Mouse (Mus musculus) cerebellum, adult (tissue): ENCODE data around the gene Aox4.

Source experiments
- ATAC-seq: cut with Nextera tagmentation; 2 replicates; pipeline ENCODE4 v1.9.2; 2017; ENCODE audit warnings: mild to moderate bottlenecking, moderate library complexity, mixed read lengths; ENCODE audit not compliant: insufficient number of reproducible peaks, low FRiP score, low TSS enrichment

Gene Aox4

GRCm38 (mm10) chr1:58210203-58210602, at the start of gene Aox4:
Gene Aox4, plus strand, starts transcription at chr1:58210397.
- ATAC-seq = no peak

DNA sequence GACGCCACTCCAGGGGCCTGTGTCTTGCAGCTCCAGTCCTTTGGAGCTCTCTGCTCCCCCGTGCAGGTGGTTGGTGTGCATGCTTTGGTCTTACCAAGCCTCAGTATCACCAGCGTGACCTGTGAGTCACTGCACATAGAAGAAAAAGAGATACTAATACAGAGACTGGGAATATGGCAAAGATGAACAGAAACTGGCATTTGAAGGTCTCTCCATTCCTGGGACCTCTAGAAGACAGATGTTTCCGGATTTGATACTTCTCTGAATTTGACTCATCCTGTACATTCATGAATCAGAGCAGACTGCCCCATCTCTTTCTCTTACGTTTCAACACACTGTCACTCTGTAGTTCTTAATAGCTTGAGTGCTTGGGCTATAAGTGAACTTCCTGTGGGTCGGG, 40.3 kb upstream of the Aox4 start:
- ATAC-seq = no peak

DNA sequence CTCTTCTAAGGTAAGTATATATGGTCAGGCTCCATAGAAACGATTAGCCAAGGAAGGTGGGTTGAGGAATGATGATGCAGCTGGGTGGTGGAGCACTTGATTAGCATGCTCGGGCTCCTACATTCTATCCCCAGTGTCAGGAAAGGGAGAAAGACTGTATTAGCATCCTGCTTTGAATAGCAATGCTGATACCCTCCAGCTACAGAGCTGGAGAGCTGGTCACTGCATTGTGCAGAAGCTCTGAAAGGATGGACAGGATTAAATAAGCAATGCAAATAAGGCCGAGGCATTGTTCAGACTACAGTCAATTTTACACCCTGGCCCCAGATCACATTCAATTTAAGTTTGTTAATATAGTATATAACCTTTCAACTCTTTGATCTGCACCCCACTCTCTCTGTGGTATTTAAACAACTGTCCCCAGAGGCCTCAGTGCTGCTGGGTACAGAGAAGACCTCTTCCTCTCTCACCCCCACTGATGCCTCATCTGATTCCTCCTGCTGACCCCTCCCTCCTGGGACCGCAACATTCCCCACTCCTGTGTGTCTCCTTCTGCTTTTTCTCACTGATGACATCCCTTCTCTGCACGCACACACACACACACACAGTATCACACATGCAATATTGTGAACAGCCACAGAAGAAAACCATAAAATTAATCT, 21.6 kb upstream of the Aox4 start:
- no peak for ATAC-seq

- ATAC-seq = no peak
Measured at GRCm38 (mm10) chr1:58194317-58194716, 15.9 kb upstream of the Aox4 start.

GRCm38 (mm10) chr1:58194988-58195387, 15.2 kb upstream of the Aox4 start:
- ATAC-seq = no peak

GRCm38 (mm10) chr1:58195541-58195940, 14.7 kb upstream of the Aox4 start:
- no peak for ATAC-seq

DNA sequence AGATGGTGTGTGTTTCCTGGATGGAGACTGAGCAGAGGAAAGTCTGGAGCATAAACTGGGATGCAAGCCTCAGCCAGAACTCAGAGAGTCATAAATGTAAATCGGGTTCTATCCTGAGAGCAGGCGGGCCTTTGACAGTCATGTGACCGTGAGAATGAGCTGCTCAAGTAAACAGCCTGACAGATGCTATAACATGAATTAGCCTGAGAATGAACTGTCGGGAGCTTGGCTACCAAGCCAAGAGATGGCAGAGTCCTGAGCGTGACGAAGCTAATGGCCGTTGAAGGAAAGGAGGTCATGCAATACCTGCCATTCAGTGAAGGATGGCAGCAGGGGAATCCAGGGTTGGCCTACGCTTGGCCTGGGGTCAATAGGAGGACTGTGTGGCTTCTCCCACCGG, 13.2 kb upstream of the Aox4 start:
- ATAC-seq = 0 out of 2 replicates have a peak, but pooled peaks have one; percentile 20

DNA sequence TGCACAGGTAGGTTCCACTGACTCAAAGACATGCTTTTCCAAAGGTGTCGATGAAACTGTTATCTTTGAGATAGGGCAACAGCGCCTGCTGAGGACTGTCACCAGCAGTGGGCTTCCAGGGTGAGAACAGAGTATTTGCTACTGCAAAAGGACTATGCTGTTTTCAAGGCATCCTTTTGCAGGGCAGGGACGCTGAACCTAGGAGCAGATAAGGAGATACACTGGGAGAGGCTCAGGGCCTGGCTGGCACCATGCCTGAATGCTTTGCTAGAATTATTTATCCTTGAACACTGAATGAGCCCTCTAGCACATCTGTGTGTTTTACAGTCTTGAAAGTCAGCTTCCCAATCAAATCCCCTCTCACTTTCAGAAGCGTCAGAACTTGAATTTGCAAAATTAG, 11.8 kb upstream of the Aox4 start:
- ATAC-seq = no peak

DNA sequence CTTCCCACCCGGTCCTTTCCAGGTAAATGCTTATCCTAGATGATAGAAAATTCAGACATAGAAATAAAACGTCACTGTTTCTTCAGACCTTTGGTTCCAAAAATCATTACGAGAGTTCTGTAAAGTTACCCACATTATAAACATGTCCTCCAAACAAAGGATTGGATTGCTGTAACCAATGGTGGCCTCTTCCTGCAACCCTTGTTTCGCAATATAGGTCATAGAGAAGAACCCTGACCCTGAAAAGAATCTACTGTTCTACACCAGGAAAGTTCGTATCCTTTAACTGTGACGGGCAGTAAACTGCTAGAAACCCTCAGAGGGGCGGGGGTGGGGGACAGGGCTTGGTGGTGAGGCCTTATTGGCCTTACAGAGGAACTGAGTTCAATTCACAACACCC, 2.6 kb downstream of the Aox4 start:
- ATAC-seq = no peak

DNA sequence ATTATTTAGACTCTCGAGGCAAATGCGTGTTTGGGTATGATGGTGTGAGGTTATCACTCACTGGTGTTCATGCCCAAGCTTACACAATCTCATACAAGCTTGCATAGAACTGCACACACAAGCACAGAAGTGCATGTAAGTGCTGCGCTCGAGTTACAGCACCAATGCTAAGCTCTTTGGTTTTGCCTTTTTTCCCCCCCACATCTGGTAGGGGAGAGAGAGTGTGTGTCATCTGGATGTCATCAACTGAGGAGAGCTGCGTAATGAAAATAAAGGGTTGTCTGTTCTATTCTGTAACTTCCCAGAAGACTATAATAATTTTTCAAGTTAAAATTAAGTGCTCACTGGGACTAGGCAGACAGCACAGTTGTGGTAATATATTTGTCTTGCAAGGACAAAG, 3.6 kb downstream of the Aox4 start:
- no peak for ATAC-seq

DNA sequence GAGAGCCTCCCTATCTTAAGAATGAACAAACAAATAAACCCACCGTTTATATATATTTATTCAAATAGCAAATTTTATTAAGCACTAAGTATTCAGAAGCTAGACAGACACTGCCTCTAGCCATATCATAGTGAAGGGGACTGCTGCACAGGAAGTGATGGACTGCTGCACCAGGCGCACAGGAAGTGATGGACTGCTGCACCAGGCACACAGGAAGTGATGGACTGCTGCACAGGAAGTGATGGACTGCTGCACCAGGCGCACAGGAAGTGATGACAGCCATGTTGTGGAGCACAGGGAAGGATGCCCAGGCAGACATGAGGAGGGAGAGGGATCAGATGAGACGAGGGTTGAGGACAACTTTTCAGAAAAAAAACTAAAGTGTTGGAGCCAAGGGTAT, 5.2 kb downstream of the Aox4 start:
- no peak for ATAC-seq

DNA sequence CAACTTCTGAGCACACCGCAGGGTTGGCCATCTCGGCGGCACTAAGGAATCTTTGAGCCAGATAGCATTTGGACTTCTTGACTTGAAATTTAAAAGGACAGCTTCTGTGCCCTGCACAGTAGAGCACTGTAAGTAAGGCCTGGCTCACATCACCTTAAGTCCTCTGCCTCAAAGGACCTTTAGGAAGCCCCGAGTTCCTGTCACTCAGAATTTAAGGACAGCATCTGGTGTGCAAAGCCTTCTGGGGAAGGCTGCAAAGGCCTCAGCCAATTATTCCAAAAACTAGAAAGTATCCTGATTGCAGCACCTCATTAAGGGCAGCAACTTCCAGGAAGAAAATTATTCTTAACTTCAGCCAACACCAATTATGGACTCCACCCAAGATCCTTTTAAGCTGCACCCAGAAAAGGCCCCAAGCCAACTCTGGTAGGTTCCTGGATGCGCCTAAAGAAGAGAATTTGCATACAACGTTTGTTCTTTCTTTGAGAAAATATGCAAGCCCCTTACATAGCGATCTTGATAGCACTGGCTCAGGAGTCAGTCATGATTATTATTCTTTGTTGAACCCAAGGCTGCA, 5.8 kb downstream of the Aox4 start:
- no peak for ATAC-seq

GRCm38 (mm10) chr1:58221070-58221469, 10.9 kb downstream of the Aox4 start:
- no peak for ATAC-seq

DNA sequence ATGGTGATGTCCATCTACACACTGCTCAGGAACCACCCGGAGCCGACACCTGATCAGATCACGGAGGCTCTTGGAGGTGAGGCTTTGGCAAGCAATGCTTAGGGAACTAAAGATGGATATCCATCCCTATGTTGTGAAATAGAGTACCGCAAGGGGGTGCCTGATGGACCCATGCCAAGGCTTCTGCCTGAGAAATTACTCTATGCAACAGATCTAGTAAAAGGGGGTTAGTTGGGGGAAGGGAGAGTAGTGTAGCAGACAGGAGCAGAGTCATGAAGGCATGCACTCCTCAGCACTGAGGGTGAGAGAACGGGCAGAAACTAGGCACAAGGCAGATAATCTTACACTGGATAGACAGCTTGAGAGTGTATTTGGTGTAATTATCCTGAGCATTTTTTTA, 11.7 kb downstream of the Aox4 start:
- 0 out of 2 replicates have a peak, but pooled peaks have one; percentile 6 for ATAC-seq

DNA sequence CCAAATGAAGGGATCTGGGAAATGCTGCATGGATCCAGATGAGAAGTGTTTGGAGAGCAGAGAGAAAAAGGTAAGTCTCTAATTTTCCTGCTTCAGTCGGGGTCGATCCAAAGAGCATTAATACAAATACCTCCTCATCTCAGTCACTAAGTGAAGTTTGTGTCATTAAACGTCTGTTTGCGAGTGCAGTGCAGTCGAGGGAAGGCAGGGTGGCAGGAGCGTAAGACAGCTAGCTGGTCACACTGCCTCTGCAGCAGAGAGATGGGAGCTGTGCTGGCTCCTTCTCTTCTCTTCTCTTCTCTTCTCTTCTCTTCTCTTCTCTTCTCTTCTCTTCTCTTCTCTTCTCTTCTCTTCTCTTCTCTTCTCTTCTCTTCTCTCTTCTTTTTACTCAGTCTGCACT, 17.9 kb downstream of the Aox4 start:
- no peak for ATAC-seq

DNA sequence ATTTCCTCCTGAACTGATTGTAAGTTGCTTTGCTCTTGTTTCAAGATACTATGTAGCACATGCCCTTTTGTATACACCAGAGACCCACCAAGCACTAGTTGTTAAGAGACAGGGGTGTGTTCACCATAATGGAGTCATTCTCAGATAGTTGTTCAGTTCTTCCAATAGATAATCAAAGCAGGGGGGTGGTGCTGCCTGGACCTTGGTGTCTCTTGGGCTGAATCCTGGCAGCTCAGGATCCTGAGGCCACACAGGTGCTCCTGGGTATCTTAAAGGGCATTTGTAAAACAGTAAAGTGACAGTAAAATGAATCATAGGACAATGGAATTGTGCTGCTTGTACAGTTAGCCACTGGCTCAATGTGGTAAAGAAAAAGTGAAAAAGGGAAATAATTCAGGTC, 18.7 kb downstream of the Aox4 start:
- ATAC-seq = no peak

GRCm38 (mm10) chr1:58229774-58230173, 19.6 kb downstream of the Aox4 start:
- ATAC-seq = peak; percentile 67; the same call in 1 of the 2 replicates

DNA sequence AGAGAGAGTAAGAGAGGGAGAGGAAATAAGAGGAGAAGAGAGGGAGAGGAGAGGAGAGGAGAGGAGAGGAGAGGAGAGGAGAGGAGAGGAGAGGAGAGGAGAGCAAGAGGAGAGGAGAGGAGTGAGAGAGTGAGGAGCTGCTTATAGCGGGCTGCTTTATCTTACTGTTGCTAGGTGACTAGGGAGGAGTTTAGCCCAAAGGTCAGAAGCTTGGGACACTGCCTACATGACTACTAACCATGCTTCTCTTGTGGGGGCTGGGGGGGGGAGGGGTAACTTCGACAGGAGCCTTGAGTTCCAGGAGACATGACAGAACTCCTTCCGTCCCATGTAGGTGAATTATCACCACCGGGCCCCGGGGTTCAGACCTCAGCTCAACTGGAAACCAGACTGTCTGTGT, 20.3 kb downstream of the Aox4 start:
- no peak for ATAC-seq

- ATAC-seq = no peak
Measured at GRCm38 (mm10) chr1:58235405-58235804, 25.2 kb downstream of the Aox4 start.

- no peak for ATAC-seq
Measured at GRCm38 (mm10) chr1:58237527-58238299, 27.5 kb downstream of the Aox4 start.

GRCm38 (mm10) chr1:58238440-58238839, 28.2 kb downstream of the Aox4 start:
- ATAC-seq = no peak

GRCm38 (mm10) chr1:58238961-58239360, 28.8 kb downstream of the Aox4 start:
- no peak for ATAC-seq
